Comparison of ENCODE assay signal across 21 mouse cellular contexts in genomic region chr14:120271096-120271495, GRCm38 (mm10). TPM values are rescaled to one million over a fixed set of nuclear protein-coding genes. Genes with fewer than 3 reads are reported as not detected.
DNase-seq lines count a peak whose midpoint lies in the region; ATAC-seq and TF ChIP-seq lines count a peak whose summit lies in the region.
"Had no signal": no experiment of that assay in that cellular context is flagged by ENCODE, and none has a peak within 500 bp of the region (broad histone marks: within the 10 kb centered on the region; RNA-seq: fewer than 3 reads in every experiment).

No protein-coding gene starts in this region.

- 64% methylated on average over 8 of the region's 8 CpGs for WGBS in intestine, embryonic 15.5 days
- 61% methylated on average over 8 of the region's 8 CpGs for WGBS in kidney, embryonic 15.5 days
- WGBS in stomach, embryonic 15.5 days = 65% methylated on average over 8 of the region's 8 CpGs

- H3K27me3 ChIP-seq in intestine, embryonic 15.5 days (replicated peaks) = no peaks in the 10 kb centered on the region
- H3K27me3 ChIP-seq in kidney, embryonic 15.5 days = no peaks in the 10 kb centered on the region
- no peaks in the 10 kb centered on the region for H3K27me3 ChIP-seq in stomach, embryonic 15.5 days (replicated peaks)
- H3K27me3 ChIP-seq: limb, embryonic 12.5 days had no signal

- TF ChIP-seq CTCF in gastrocnemius, adult 2 months (IDR thresholded peaks at IDR 0.05) = no peak

- intact Hi-C loops in gastrocnemius, adult 2 months (cut with DNase I) = no loop called here

- ATAC-seq in intestine, embryonic 15.5 days = peak; percentile 69
- peak; percentile 53 for ATAC-seq in kidney, embryonic 15.5 days (replicated peaks; ENCODE audit: low FRiP score)
- 0 out of 2 replicates have a peak, but pooled peaks have one; percentile 4 for ATAC-seq in stomach, embryonic 15.5 days (ENCODE audit: insufficient read depth, low FRiP score, low read depth)
- ATAC-seq in activated CD4-positive, CD25-positive, alpha-beta regulatory T cell, adult 4 months = no peak
- ATAC-seq: hindbrain, postnatal 0 days had no signal

- no peaks in the 10 kb centered on the region for H3K9me3 ChIP-seq in intestine, embryonic 15.5 days
- no peaks in the 10 kb centered on the region for H3K9me3 ChIP-seq in kidney, embryonic 15.5 days (replicated peaks)
- no peaks in the 10 kb centered on the region for H3K9me3 ChIP-seq in stomach, embryonic 15.5 days
- H3K9me3 ChIP-seq: G1E; limb, embryonic 12.5 days had no signal

- H3K4me3 ChIP-seq in intestine, embryonic 15.5 days (replicated peaks) = no peak overlapping the region
- H3K4me3 ChIP-seq in kidney, embryonic 15.5 days (replicated peaks) = no peak overlapping the region
- no peak overlapping the region for H3K4me3 ChIP-seq in stomach, embryonic 15.5 days (replicated peaks)
- no peak overlapping the region for H3K4me3 ChIP-seq in gastrocnemius, adult 2 months
- H3K4me3 ChIP-seq: limb, embryonic 12.5 days had no signal

- peaks cover 11% of the 10 kb centered on the region for H3K4me1 ChIP-seq in intestine, embryonic 15.5 days (replicated peaks)
- peaks cover 20% of the 10 kb centered on the region for H3K4me1 ChIP-seq in kidney, embryonic 15.5 days
- peaks cover 4% of the 10 kb centered on the region; the same call in 1 of the 2 replicates for H3K4me1 ChIP-seq in stomach, embryonic 15.5 days

- peak overlapping the region; percentile 78 for H3K27ac ChIP-seq in intestine, embryonic 15.5 days
- H3K27ac ChIP-seq in kidney, embryonic 15.5 days = peak overlapping the region; percentile 86
- peak overlapping the region; percentile 78; the same call in 1 of the 2 replicates for H3K27ac ChIP-seq in stomach, embryonic 15.5 days
- H3K27ac ChIP-seq in gastrocnemius, adult 2 months = no peak overlapping the region
- H3K27ac ChIP-seq: hindbrain, postnatal 0 days; limb, embryonic 12.5 days had no signal

- DNase-seq in kidney, adult 11 months = peak; percentile 53
- DNase-seq in kidney, postnatal 25 days = no peak
- no peak for DNase-seq in gastrocnemius, postnatal 25 days
- no peak for DNase-seq in gastrocnemius, adult 2 months
- DNase-seq: adrenal gland, postnatal 25 days; cerebellum, adult 18-20 months; cerebellum, postnatal 25 days; embryo, embryonic 11 days; heart, adult 18-20 months; lung, adult 18-20 months; retina, postnatal 1 day; right cerebral cortex, postnatal 4 days; thymus, adult 18-20 months; thymus, postnatal 4 days had no signal

- no peak overlapping the region for H3K9ac ChIP-seq in intestine, embryonic 15.5 days
- H3K9ac ChIP-seq in kidney, embryonic 15.5 days = no peak overlapping the region
- no peak overlapping the region for H3K9ac ChIP-seq in stomach, embryonic 15.5 days
- H3K9ac ChIP-seq: limb, embryonic 12.5 days had no signal

- peak overlapping the region; percentile 38 for H3K4me2 ChIP-seq in intestine, embryonic 15.5 days (replicated peaks)
- H3K4me2 ChIP-seq in kidney, embryonic 15.5 days = 0 out of 2 replicates have a peak overlapping the region, but pooled peaks have one; percentile 5
- H3K4me2 ChIP-seq in stomach, embryonic 15.5 days = peak overlapping the region; percentile 19; the same call in 1 of the 2 replicates
- H3K4me2 ChIP-seq: limb, embryonic 12.5 days had no signal

- no peaks in the 10 kb centered on the region for H3K36me3 ChIP-seq in intestine, embryonic 15.5 days
- H3K36me3 ChIP-seq in kidney, embryonic 15.5 days = no peaks in the 10 kb centered on the region
- no peaks in the 10 kb centered on the region for H3K36me3 ChIP-seq in stomach, embryonic 15.5 days
- H3K36me3 ChIP-seq: G1E; limb, embryonic 12.5 days had no signal

RNA-seq across cellular contexts. Expression of gene Mbnl2, which starts 4.4 kb away (rescaled TPM):
- polyA plus RNA-seq in intestine, embryonic 15.5 days (2015; fragmentation: Nextera tagmentation; extraction: Ambion mirVana) = 105 and 111 TPM in 2 replicates
- polyA plus RNA-seq in kidney, embryonic 15.5 days (2015; fragmentation: Nextera tagmentation; extraction: Ambion mirVana) = 91.4 and 91.7 TPM in 2 replicates
- 109 and 116 TPM in 2 replicates for polyA plus RNA-seq in stomach, embryonic 15.5 days (2015; fragmentation: Nextera tagmentation; extraction: Ambion mirVana)
- 100 to 1,000 TPM; 269 to 316 TPM for total RNA-seq in gastrocnemius, postnatal 25 days (2021)
- polyA plus RNA-seq in activated CD4-positive, CD25-positive, alpha-beta regulatory T cell, adult 4 months (2017; shearing (Covaris generic)) = 10 to 100 TPM; 44.6 to 46.0 TPM
- 100 to 1,000 TPM; 282 to 352 TPM for total RNA-seq in gastrocnemius, adult 2 months (2021)
